Mouse (Mus musculus) induced T-regulatory cell, adult 2 months (primary cell): ENCODE measurements at regions not wholly inside any gene's neighbourhood (a gene's known extent, or its start where the extent isn't known, plus 50 kb on each side); places are given as distances from the start of the nearest gene placed in this dataset.
A peak's percentile ranks its signal among the peaks of the same experiment; 100 is the strongest.

Source experiments
- DNase-seq: peaks from one replicate; pipeline ENCODE4 v3.0.0-alpha.2; 2012; ENCODE audit warnings: low read depth

DNA sequence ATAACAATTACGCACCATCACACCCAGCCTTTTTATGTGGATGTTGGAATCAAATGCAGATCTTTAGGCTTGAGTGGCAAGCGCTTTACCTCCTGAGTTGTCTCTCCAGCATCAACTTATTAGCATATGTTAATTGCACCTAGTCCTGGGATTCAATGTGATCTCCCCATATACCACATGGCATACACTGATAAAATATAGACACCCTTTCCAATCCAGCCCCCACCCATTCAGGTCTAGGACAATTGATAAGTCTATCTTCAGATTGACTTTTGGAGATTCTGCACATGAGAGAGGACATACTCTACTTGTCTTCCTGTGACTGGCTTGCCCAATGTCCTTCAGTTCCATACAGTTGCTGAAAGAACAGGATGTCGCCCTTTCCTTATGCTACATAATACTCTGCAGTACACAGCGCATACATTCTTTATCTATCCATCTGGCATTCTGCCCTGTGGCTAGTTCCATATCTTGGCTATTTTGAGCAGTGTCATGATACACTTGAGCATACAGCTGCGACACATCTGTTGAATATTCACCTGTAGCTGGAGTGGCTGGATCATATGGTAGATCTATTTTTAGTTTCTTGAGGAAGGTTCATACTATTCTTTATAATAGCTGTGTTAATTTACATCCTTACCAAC is 120.3 kb downstream of the Gsdmc2 start:
- DNase-seq, result no peak

DNA sequence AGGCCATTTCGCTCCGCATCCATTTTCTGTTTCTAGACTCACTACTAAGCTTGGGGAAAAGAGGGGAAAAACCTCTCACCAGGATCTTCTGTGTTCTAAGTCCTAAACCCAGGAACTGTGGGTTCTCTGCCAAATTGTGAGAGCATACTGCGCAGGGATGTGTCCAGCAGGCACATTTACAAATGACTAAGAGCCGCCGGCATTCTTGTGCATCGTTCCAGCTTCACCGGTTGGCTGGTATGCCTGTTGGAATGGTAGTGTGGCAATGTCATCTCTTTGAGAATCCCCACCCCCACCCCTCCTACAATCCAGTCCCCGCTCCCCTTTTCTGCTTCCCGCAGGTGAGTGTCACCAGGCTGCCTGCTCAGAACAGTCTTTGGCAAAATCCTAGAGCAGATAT is 122.0 kb downstream of the Gsdmc2 start:
- DNase-seq, result no peak

- peak; percentile 69 for DNase-seq
Measured at GRCm38 (mm10) chr15:63721669-63722357, 123.2 kb downstream of the Gsdmc2 start.

- no peak for DNase-seq
Measured at GRCm38 (mm10) chr15:63717812-63718211, 127.2 kb downstream of the Gsdmc2 start.

DNA sequence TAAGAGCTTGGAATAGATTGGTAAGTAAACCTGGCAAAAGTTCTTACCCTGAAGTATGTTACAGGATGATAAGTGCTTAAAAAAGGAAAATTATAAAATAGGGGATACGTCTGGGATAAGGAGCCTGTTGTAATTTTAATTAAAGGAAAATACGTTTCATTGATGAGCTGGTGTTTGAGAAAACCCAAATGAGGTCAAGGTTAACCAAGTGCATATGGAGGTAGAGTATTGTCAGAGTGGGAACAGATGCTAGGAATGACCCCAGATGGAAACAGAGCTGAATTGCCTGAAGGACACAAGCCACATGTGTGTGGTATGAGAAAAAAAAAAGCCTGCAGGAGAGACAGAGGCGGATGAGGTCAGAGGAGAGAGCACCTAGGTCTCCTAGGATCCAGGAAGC is 131.3 kb downstream of the Gsdmc2 start:
- no peak for DNase-seq

DNA sequence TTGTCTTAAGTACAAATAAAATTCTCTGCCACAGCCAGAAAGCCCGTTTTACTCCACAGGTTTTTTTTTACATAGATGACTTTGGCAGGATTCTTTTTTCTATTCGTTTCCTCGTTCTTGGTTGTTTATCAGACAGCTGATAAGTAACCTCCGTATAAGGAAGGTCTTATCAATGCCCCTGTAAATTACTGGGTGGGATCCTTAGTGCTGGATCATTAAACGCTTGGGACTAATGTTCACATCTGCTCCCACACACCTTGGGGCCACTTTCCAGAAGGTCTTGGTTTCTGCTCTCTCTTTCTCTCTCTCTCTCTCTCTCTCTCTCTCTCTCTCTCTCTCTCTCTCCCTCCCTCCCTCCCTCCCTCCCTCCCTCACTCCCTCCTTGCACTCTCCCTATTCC is 134.6 kb downstream of the Gsdmc2 start:
- no peak for DNase-seq

- DNase-seq, result no peak
Measured at GRCm38 (mm10) chr15:63709270-63709933, 135.6 kb downstream of the Gsdmc2 start.

DNA sequence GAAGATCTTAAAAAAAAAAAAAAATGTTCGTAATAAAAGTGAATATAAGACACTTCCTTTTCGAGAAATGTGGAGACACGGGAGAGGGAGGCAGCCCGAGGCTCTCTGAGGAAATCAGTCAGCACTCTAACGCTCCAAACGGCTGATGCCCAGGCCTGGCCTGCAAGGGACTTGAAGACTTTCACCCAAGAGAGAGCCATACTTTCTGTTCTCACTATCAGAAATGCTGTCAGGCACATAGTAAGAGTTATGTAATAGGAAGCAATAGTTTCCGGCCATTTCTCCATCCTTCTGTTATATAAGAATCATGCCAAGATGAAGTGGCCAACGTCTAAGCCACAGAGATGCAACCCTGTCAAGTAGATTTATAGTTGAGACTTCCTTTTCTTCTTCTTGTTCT is 140.3 kb downstream of the Gsdmc2 start:
- DNase-seq, result no peak

- no peak for DNase-seq
Measured at GRCm38 (mm10) chr15:63697831-63698230, 147.1 kb downstream of the Gsdmc2 start.

- no peak for DNase-seq
Measured at GRCm38 (mm10) chr15:63694150-63694549, 150.8 kb downstream of the Gsdmc2 start.

GRCm38 (mm10) chr15:63693561-63693960 is 151.4 kb downstream of the Gsdmc2 start:
- no peak for DNase-seq

- DNase-seq, result no peak
Measured at GRCm38 (mm10) chr15:63692491-63693295, 152.3 kb downstream of the Gsdmc2 start.

GRCm38 (mm10) chr15:63689788-63690575 is 155.0 kb downstream of the Gsdmc2 start:
- no peak for DNase-seq

- DNase-seq, result no peak
Measured at GRCm38 (mm10) chr15:63687852-63688251, 157.1 kb downstream of the Gsdmc2 start.

DNA sequence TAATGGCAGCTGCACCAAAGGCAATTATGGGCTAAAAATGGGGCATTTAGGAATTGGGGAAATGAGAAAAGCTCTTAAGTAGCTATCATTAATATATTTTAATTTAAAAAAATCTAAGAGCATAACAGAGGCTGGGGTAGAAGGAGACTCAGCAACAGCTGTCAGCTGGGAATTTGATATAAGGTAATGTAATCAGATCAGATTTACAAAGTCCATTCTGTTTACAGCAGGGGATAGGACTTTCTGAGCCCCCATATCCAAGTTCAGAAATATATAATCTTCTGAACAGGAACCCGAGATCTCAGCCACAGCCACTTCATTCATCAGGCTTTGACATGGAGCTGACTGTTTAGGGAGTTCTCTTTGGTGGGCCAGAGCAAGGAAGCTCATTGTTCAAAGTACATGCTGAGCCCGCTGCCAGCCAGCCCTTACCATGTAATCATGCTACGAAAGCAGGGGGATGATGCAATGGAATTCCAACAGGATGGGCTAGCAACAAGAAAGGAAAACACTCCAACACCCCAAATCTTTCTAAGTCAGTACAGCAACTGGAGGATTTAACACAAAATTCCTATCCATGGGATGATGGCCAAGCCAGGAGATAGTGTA is 157.9 kb downstream of the Gsdmc2 start:
- DNase-seq, result no peak

DNA sequence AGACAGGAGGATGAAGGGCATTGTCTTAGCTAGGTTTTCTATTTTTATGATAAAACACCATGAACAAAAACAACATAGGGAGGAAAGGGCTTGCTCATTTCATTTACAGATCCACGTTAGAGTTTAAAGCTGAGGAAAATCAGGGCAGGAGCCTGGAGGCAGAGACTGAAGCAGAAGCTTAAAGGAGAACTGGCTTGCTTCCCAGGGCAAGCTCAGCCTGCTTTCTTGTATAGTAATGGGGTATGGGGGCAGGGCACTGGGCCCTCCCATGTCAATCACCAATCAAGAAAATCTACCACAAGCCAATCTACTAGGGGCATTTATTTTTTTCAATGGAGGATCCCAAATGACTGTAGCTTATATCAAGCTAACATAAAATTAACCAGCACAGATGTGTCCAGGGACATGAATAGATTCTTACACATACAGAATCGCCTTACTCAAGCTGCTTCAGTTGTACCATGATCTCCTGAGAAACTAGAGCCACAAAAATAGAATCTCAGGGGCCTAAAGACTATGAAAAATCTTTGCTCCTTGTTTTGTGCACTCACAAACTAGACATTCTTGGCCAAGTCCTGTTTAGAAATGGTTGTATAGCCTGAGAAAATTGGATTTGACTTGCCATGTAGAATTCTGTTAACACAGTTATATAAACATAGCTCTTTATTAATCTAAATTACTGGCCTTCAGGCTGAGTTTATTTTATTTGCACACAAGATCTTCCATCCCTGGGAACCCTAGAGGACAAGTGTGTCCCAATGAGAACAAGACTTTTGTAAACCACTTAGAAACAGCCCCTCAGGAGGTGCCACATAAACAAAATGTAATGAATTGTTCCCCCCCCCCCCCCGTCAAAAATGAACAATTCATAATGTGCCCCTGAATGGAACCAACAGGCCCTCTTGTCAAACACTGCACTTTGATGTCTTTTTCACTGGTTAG is 164.7 kb downstream of the Gsdmc2 start:
- no peak for DNase-seq

GRCm38 (mm10) chr15:63678921-63679320 is 166.1 kb downstream of the Gsdmc2 start:
- no peak for DNase-seq

GRCm38 (mm10) chr15:63675491-63676036 is 169.4 kb downstream of the Gsdmc2 start:
- DNase-seq, result no peak

DNA sequence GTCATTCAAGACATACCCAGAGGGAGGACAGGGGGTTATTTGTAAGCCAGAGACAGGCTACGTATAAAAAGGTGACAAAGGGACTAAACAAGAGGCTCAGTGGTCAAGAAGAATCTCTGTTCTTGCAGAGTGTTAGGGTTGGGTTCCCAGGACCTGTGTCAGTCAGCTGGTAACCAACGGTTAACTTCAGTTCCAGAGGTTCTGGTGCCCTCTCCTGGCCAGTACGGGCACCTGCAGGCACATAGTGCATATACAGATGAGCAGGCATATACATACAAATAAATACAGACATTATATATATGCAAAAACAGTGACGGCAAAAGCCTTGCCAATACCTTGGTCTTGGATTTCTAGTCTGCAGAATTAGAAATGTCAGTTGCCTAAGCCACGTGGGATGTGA is 170.6 kb downstream of the Gsdmc2 start:
- DNase-seq, result no peak

GRCm38 (mm10) chr15:63671081-63671480 is 173.9 kb downstream of the Gsdmc2 start:
- DNase-seq, result no peak
